Mouse (Mus musculus) heart, adult 2 months (tissue): ENCODE results near the gene Kalrn. TPM values are rescaled to one million over a fixed set of nuclear protein-coding genes. Genes with fewer than 3 reads are reported as not detected.

Experiments used
- DNase-seq, 2 experiments: peaks; one replicate each; pipeline ENCODE4 v3.0.0; 2021
- H3K27ac ChIP-seq: fragments of 200-600 bp; 2 replicates; pipeline ENCODE4 v1.8.1; 2022
- H3K27me3 ChIP-seq: fragments of 200-500 bp; 2 replicates; pipeline ENCODE4 v1.6.1; 2012; ENCODE audit warnings: mild to moderate bottlenecking, low read length, inconsistent platforms, mixed read lengths; ENCODE audit not compliant: control insufficient read depth, insufficient read depth
- H3K36me3 ChIP-seq: fragments of 200-500 bp; 2 replicates; pipeline ENCODE4 v1.6.1; 2012; ENCODE audit warnings: low read length, inconsistent platforms; ENCODE audit not compliant: control insufficient read depth, insufficient read depth
- H3K4me1 ChIP-seq: fragments of 200-500 bp; 2 replicates; pipeline ENCODE4 v1.6.1; 2011; ENCODE audit warnings: low read length; ENCODE audit not compliant: control insufficient read depth, insufficient read depth
- H3K4me3 ChIP-seq: fragments of 200-600 bp; 2 replicates; pipeline ENCODE4 v1.8.1; 2022
- H3K79me2 ChIP-seq: fragments of 200-500 bp; replicated peaks from 2 replicates; pipeline ENCODE4 v1.6.1; 2012; ENCODE audit warnings: mild to moderate bottlenecking, inconsistent platforms, low read length, moderate library complexity, mixed read lengths; ENCODE audit not compliant: control insufficient read depth, insufficient read depth
- H3K9ac ChIP-seq: fragments of 200-500 bp; 2 replicates; pipeline ENCODE4 v1.6.1; 2012; ENCODE audit warnings: low read depth, mild to moderate bottlenecking, control low read depth, inconsistent platforms, low read length, mixed read lengths
- CTCF ChIP-seq: fragments of 200-600 bp; IDR thresholded peaks from 2 replicates; pipeline ENCODE4 v1.8.1; 2022; ENCODE audit warnings: antibody characterized with exemption, mild to moderate bottlenecking, moderate library complexity
- EP300 ChIP-seq: fragments of 200-500 bp; IDR thresholded peaks from 2 replicates; pipeline ENCODE4 v1.6.1; 2011; ENCODE audit warnings: low read depth, low read length, control low read depth; ENCODE audit not compliant: insufficient read depth
- POLR2A ChIP-seq: fragments of 200-500 bp; IDR thresholded peaks from 2 replicates; pipeline ENCODE4 v1.6.1; 2011; ENCODE audit warnings: mild to moderate bottlenecking, low read depth, low read length, control low read depth; ENCODE audit not compliant: insufficient read depth
- WGBS: fragments of 180-500 bp; shearing (Covaris S2); methylation state at CpG from one replicate; pipeline ENCODE4 v1.1.7; 2018; 5-methylcytosine and 5-hydroxymethylcytosine counted together
- intact Hi-C: fragments of 180-260 bp; cut with DNase I; formaldehyde crosslinking; loops from one replicate; pipeline ENCODE4 v1.15.1; 2025
- polyA plus RNA-seq: library from polyadenylated mRNA; depleted of rRNA; stranded (reverse); fragments of >200 nt; gene quantifications from 2 replicates; pipeline ENCODE4 v1.2.3, GENCODE M21; 2012
- total RNA-seq, 2 experiments: library from RNA; stranded (reverse); gene quantifications; 2 replicates each; pipeline ENCODE4 v1.2.3; 2021

The Kalrn gene
- total and polyA plus RNA-seq, 3 experiments = 8.2 to 31.8 (median 26.1) TPM

- 6% methylated on average over 4 of the region's 4 CpGs for WGBS
- Histone ChIP-seq H3K36me3 (peaks cover 2% of the 10 kb centered on the region; the same call in 1 of the 2 replicates), H3K9ac (no peak overlapping the region), H3K4me3 (no peak overlapping the region), H3K79me2 (no peaks in the 10 kb centered on the region), H3K27me3 (no peaks in the 10 kb centered on the region), H3K27ac (peak overlapping the region; percentile 39), H3K4me1 (peaks cover 10% of the 10 kb centered on the region)
- DNase-seq = peak; percentile 84 to 87
- TF ChIP-seq POLR2A (no peak), EP300 (no peak), CTCF (no peak)
- intact Hi-C loops = loop anchor here (2.0 to 5.0 kb wide), 2 partner anchors 54 to 69 kb away; no protein-coding TSS in a partner anchor
Measured at GRCm38 (mm10) chr16:34440994-34441414, 132.3 kb downstream of the Kalrn start.

GRCm38 (mm10) chr16:34440019-34440615, 133.2 kb downstream of the Kalrn start:
- peaks cover 10% of the 10 kb centered on the region for H3K4me1 ChIP-seq
- H3K27ac ChIP-seq = no peak overlapping the region
- 88% methylated on average over 8 of the region's 8 CpGs for WGBS
- intact Hi-C loops = loop anchor here (2.0 to 5.0 kb wide), 2 partner anchors 55 to 68 kb away; no protein-coding TSS in a partner anchor
- no peaks in the 10 kb centered on the region for H3K79me2 ChIP-seq
- no peaks in the 10 kb centered on the region for H3K27me3 ChIP-seq
- TF ChIP-seq CTCF (no peak), EP300 (no peak), POLR2A (no peak)
- H3K36me3 ChIP-seq = peaks cover 2% of the 10 kb centered on the region; the same call in 1 of the 2 replicates
- no peak for DNase-seq
- no peak overlapping the region for H3K4me3 ChIP-seq
- H3K9ac ChIP-seq = no peak overlapping the region

GRCm38 (mm10) chr16:34430131-34430530, 143.2 kb downstream of the Kalrn start:
- no peak for DNase-seq
- 96% methylated on average over 5 of the region's 5 CpGs for WGBS
- Histone ChIP-seq H3K79me2 (peaks cover 2% of the 10 kb centered on the region; the same call in 1 of the 2 replicates), H3K9ac (no peak overlapping the region), H3K36me3 (no peaks in the 10 kb centered on the region), H3K27me3 (no peaks in the 10 kb centered on the region), H3K27ac (no peak overlapping the region), H3K4me1 (peaks cover 2% of the 10 kb centered on the region; the same call in 1 of the 2 replicates), H3K4me3 (no peak overlapping the region)
- TF ChIP-seq CTCF = no peak
- intact Hi-C loops = no loop called here

- intact Hi-C loops = no loop called here
- no peak for TF ChIP-seq CTCF
- TF ChIP-seq POLR2A = no peak
- no peak for TF ChIP-seq EP300
- DNase-seq = no peak
- H3K79me2 ChIP-seq = peaks cover 2% of the 10 kb centered on the region; the same call in 1 of the 2 replicates
- H3K4me1 ChIP-seq = peaks cover 2% of the 10 kb centered on the region; the same call in 1 of the 2 replicates
- H3K27me3 ChIP-seq = no peaks in the 10 kb centered on the region
- H3K36me3 ChIP-seq = no peaks in the 10 kb centered on the region
- 79% methylated on average over 5 of the region's 5 CpGs for WGBS
- no peak overlapping the region for H3K4me3 ChIP-seq
- no peak overlapping the region for H3K9ac ChIP-seq
- no peak overlapping the region for H3K27ac ChIP-seq
Measured at GRCm38 (mm10) chr16:34427654-34428053, 145.7 kb downstream of the Kalrn start.

GRCm38 (mm10) chr16:34421473-34421872, 151.9 kb downstream of the Kalrn start:
- 44% methylated on average over 6 of the region's 6 CpGs for WGBS
- no peaks in the 10 kb centered on the region for H3K36me3 ChIP-seq
- intact Hi-C loops = no loop called here
- peak overlapping the region; percentile 58 for H3K27ac ChIP-seq
- no peaks in the 10 kb centered on the region for H3K27me3 ChIP-seq
- H3K9ac ChIP-seq = no peak overlapping the region
- peak; percentile 40 to 75 for DNase-seq
- no peaks in the 10 kb centered on the region for H3K79me2 ChIP-seq
- peaks cover 6% of the 10 kb centered on the region; the same call in 1 of the 2 replicates for H3K4me1 ChIP-seq
- no peak overlapping the region for H3K4me3 ChIP-seq
- TF ChIP-seq EP300 (peak; percentile 74), POLR2A (no peak)

GRCm38 (mm10) chr16:34417966-34418365, 155.4 kb downstream of the Kalrn start:
- WGBS = 46% methylated on average over 3 of the region's 3 CpGs
- no peaks in the 10 kb centered on the region for H3K27me3 ChIP-seq
- DNase-seq = peak in 1 of 2 experiments; percentile 10

More at GRCm38 (mm10) chr16:34417966-34418365, 155.4 kb downstream of the Kalrn start:
- H3K27ac ChIP-seq = no peak overlapping the region
- TF ChIP-seq CTCF (no peak), POLR2A (no peak), EP300 (no peak)
- H3K4me1 ChIP-seq = peaks cover 9% of the 10 kb centered on the region
- H3K36me3 ChIP-seq = no peaks in the 10 kb centered on the region
- H3K9ac ChIP-seq = no peak overlapping the region
- no peaks in the 10 kb centered on the region for H3K79me2 ChIP-seq
- no peak overlapping the region for H3K4me3 ChIP-seq
- intact Hi-C loops = loop anchor here (5.0 kb wide), 1 partner anchor 74 kb away; no protein-coding TSS in a partner anchor
